Mouse (Mus musculus) hindbrain, postnatal 0 days (tissue): Measurements from ENCODE around the gene Gbf1. TPM values are rescaled to one million over a fixed set of nuclear protein-coding genes. Genes with fewer than 3 reads are reported as not detected.
"Not testable (repeated sequence)": the region's sequence is repeated elsewhere in the genome, so short reads cannot be mapped to it uniquely, and the experiment has no call there.

ENCODE experiments used
- ATAC-seq: fragments of 200-750 bp; cut with Nextera tagmentation; 2 replicates; pipeline ENCODE4 v1.8.0; 2017; ENCODE audit warnings: mild to moderate bottlenecking, moderate TSS enrichment, moderate library complexity
- DNase-seq: peaks from one replicate; pipeline ENCODE4 v3.0.0-alpha.2; 2015; ENCODE audit warnings: low spot score
- H3K27ac ChIP-seq: fragments of 300-500 bp; sonication (generic); 2 replicates; pipeline ENCODE4 v1.5.1; 2014; ENCODE audit warnings: mild to moderate bottlenecking
- H3K27me3 ChIP-seq: fragments of 300-500 bp; sonication (generic); 2 replicates; pipeline ENCODE4 v1.6.1; 2014; ENCODE audit warnings: low read length, mixed read lengths; ENCODE audit not compliant: insufficient read depth
- H3K36me3 ChIP-seq: fragments of 300-500 bp; sonication (generic); 2 replicates; pipeline ENCODE4 v1.6.1; 2014; ENCODE audit warnings: low read length, mixed read lengths; ENCODE audit not compliant: insufficient read depth
- H3K4me1 ChIP-seq: fragments of 300-500 bp; sonication (generic); 2 replicates; pipeline ENCODE4 v1.6.1; 2014; ENCODE audit warnings: antibody characterized with exemption, low read length, mixed read lengths; ENCODE audit not compliant: insufficient read depth
- H3K4me2 ChIP-seq: fragments of 300-500 bp; sonication (generic); 2 replicates; pipeline ENCODE4 v1.6.1; 2014; ENCODE audit warnings: low read depth, mild to moderate bottlenecking, low read length, moderate library complexity, mixed read lengths
- H3K4me3 ChIP-seq: fragments of 300-500 bp; sonication (generic); 2 replicates; pipeline ENCODE4 v1.5.1; 2014; ENCODE audit warnings: low read length
- H3K9ac ChIP-seq: fragments of 300-500 bp; sonication (generic); replicated peaks from 2 replicates; pipeline ENCODE4 v1.6.1; 2014; ENCODE audit warnings: mild to moderate bottlenecking, low read length, moderate library complexity, mixed read lengths
- H3K9me3 ChIP-seq: fragments of 300-500 bp; sonication (generic); 2 replicates; pipeline ENCODE4 v1.6.1; 2016; ENCODE audit warnings: low read length, mixed read lengths
- CTCF ChIP-seq: IDR thresholded peaks from 2 replicates; pipeline ENCODE4 v1.5.1; 2016; ENCODE audit warnings: antibody characterized with exemption, control low read depth, low read depth
- WGBS: fragments of 180-500 bp; shearing (Covaris S2); extraction: QIAGEN DNeasy Blood & Tissue Kit; methylation state at CpG from one replicate; pipeline ENCODE4 v1.1.7; 2014; 5-methylcytosine and 5-hydroxymethylcytosine counted together
- polyA plus RNA-seq: library from polyadenylated mRNA; unstranded; fragments of >200 nt; fragmentation: Nextera tagmentation; extraction: Ambion mirVana; gene quantifications from 2 replicates; pipeline ENCODE4 v1.2.1, GENCODE M21; 2015
- total RNA-seq: library from RNA; depleted of rRNA; stranded (reverse); fragments of >200 nt; gene quantifications from 2 replicates; pipeline ENCODE4 v1.2.3, GENCODE M21; 2014

Gbf1 gene
- total and polyA plus RNA-seq, 2 experiments from 2014 or later, result 52.0 to 63.7 TPM

DNA sequence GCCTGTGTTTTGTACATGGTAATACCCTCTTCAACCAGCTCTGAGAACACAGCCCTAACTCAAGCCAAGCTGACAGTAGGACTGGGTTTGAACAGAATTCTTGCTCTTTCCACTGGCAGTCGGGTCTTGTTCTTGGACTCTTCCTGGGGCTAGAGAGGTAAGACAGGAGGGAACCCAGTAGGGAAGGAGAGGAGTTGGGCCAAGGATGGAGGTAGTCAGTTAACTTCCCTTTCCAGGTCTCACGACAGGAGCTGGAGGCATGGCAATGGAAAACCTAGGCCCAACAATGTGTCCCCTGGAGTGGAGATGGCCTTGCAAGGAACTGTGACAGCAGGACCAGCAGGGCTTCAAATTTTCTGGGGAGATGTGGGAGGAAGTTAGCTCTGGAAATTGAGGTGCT is 12.0 kb upstream of the Gbf1 start:
- Histone ChIP-seq H3K27me3 (peaks cover 25% of the 10 kb centered on the region), H3K9me3 (no peaks in the 10 kb centered on the region), H3K4me2 (no peak overlapping the region), H3K4me3 (no peak overlapping the region), H3K9ac (no peak overlapping the region), H3K4me1 (peaks cover 14% of the 10 kb centered on the region; the same call in 1 of the 2 replicates), H3K36me3 (no peaks in the 10 kb centered on the region), H3K27ac (no peak overlapping the region)
- TF ChIP-seq CTCF, result no peak
- DNase-seq (no peak), ATAC-seq (no peak)
- 47% methylated on average over 2 of the region's 2 CpGs for WGBS

DNA sequence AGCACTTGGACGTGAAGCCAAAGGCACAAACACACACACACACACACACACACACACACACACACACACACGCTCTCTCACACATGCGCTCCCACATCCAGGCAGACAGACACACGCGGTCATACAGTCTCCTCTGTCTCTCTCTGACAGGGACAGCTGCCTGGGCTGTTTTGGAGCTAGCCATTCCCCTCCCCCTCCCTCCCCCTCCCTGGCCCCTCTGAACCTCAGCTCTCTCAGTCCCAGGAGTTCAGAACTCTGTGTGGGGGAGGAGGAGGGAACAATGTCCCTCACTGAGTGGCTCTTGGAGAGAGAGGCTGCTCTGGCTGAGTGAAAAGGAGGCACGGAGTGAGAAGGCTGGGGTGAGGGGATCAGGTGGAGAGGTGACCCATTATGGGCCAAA is 11.2 kb upstream of the Gbf1 start:
- ATAC-seq (peak; percentile 18; the same call in 1 of the 2 replicates), DNase-seq (no peak)
- Histone ChIP-seq H3K4me1 (peaks cover 10% of the 10 kb centered on the region; the same call in 1 of the 2 replicates), H3K4me3 (no peak overlapping the region), H3K4me2 (no peak overlapping the region), H3K27me3 (peaks cover 30% of the 10 kb centered on the region), H3K9ac (no peak overlapping the region), H3K36me3 (no peaks in the 10 kb centered on the region), H3K27ac (no peak overlapping the region), H3K9me3 (no peaks in the 10 kb centered on the region)
- 13% methylated on average over 6 of the region's 6 CpGs for WGBS
- TF ChIP-seq CTCF, result no peak

DNA sequence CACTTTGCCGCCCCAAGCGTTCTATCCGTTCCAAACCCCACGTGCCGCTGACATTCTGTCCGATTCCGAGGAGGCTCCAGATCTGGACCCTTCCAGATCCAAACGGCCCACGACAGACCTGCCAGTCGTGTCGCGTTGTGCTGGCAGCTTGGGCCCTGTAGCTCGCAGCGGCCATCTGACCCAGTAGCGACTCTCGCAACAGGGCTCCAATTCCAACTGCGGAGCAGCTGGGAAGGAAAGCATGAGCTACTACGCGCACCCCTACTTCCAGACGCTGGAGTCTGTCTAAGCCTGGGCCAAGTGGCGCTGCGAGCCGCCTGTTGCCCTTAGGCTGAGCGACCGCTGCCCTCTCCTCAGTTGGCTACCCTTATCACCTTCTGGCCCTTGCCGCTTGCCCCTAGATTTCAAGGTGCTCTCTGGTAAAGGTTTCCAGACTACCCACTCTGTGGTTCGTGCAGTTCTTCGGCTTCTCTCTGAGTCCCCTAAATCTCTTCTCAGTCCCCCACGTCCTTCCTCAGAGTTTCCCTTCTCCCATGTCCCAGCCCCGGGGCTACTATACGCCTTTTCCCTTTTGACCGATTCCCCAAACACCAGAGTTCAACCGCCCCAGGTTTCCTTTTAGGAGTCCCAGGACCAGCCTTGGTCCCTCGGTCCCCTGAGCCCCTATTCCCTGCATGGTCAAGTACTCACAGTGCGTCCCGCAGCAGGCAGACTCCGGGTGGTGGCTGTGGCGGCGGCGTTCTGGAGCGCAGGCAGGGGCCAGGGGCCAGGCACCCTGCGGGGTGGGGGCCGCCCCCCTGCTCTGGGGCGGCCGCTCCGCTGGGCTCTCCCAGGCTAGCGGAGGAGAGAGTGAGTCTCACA is 4.6 kb upstream of the Gbf1 start, which contains the start of gene Pitx3:
TSS of gene Pitx3 (minus strand) at position 816 of the 861 bp plus-strand sequence.
- ATAC-seq (no peak), DNase-seq (peak; percentile 22)
- Histone ChIP-seq H3K36me3 (no peaks in the 10 kb centered on the region), H3K9me3 (no peaks in the 10 kb centered on the region), H3K27me3 (peaks cover 38% of the 10 kb centered on the region), H3K4me1 (peaks cover 14% of the 10 kb centered on the region), H3K4me3 (peak within 1 kb of the TSS; percentile 41), H3K9ac (no peak within 1 kb of the TSS; the same call in 1 of the 2 replicates), H3K27ac (no peak within 1 kb of the TSS), H3K4me2 (peak within 1 kb of the TSS; percentile 75)
- 1% methylated on average over 41 of the region's 47 CpGs for WGBS
- no peak for TF ChIP-seq CTCF

DNA sequence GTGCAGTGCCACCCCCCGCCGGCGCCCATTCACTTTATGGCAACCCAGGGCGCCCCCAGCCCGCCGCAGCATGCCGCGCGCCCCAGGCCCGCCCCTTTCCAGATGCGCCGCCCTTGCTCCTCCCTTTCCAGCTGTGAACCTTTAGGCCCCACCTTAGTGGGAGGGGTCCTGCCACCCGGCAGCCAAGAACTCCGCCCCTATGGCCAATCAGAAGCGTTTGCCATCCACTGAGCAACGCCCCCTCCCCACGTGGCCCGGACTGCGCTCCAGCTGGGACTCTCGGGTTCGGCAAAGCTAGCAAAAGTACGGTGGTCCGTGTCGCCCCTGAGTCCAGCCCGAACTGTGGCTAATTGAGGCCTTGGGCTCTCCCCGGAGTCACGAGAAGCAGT is 3.9 kb upstream of the Gbf1 start:
- ATAC-seq, result peak; percentile 54; the same call in 1 of the 2 replicates

DNA sequence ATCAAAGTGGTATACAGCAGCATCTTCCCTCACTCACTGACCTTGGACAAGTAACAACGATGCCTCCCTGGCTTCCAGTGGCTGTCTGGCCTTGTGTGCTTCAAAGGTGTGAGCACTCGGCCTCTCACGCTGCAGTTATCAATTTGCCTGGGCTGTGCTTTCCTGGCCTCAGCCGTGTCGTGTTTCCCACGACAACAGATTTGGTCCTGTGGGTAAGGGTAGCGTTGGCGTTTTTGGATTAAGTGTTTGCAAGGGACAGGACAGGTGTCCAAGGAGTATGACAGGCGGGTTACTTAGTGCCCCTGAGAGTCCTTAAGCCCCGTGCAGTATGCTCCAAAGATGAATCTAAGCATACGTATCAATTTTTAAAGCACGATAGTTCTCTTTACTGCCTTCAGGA is 3.2 kb upstream of the Gbf1 start:
- Histone ChIP-seq H3K36me3 (no peaks in the 10 kb centered on the region), H3K9me3 (no peaks in the 10 kb centered on the region), H3K4me1 (peaks cover 25% of the 10 kb centered on the region), H3K4me2 (peak overlapping the region; percentile 75), H3K9ac (no peak overlapping the region), H3K27me3 (peaks cover 35% of the 10 kb centered on the region), H3K4me3 (peak overlapping the region; percentile 41), H3K27ac (no peak overlapping the region)
- DNase-seq (no peak), ATAC-seq (no peak)
- TF ChIP-seq CTCF, result no peak
- 30% methylated on average over 12 of the region's 12 CpGs for WGBS

More for the DNA sequence above, 3.9 kb upstream of the Gbf1 start:
- Histone ChIP-seq H3K4me1 (peaks cover 18% of the 10 kb centered on the region), H3K27ac (no peak overlapping the region), H3K36me3 (no peaks in the 10 kb centered on the region), H3K4me3 (peak overlapping the region; percentile 41), H3K27me3 (peaks cover 35% of the 10 kb centered on the region), H3K9ac (no peak overlapping the region; the same call in 1 of the 2 replicates), H3K4me2 (peak overlapping the region; percentile 75), H3K9me3 (no peaks in the 10 kb centered on the region)
- TF ChIP-seq CTCF, result no peak
- WGBS, result under 1% methylated on average over 26 of the region's 27 CpGs
- peak; percentile 83 for DNase-seq

DNA sequence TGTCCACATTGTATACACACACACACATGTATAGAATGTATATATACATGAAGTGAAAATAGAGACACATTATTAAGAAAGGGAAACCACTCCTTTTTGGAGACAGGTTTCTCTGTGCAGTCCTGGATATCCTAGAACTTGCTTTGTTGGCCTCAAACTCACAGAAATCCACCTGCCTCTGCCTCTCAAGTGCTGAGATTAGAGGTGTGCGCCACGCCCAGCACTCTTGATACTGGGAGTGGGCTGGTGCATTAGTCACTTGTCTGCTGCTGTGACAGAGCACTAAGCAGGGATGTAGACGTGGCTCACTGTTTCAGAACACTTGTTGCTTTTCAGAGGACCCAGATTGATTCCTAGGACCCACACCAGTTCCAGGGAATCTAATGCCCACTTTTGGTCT is 13.6 kb downstream of the Gbf1 start:
- no peaks in the 10 kb centered on the region for H3K9me3 ChIP-seq
- peaks cover 16% of the 10 kb centered on the region for H3K36me3 ChIP-seq
- no peak overlapping the region for H3K4me2 ChIP-seq
- WGBS, result 98% methylated on average over 3 of the region's 3 CpGs
- TF ChIP-seq CTCF, result no peak
- H3K27me3 ChIP-seq, result no peaks in the 10 kb centered on the region
- no peak overlapping the region for H3K9ac ChIP-seq
- no peak for ATAC-seq
- H3K4me3 ChIP-seq, result no peak overlapping the region
- DNase-seq, result no peak
- no peaks in the 10 kb centered on the region for H3K4me1 ChIP-seq
- H3K27ac ChIP-seq, result no peak overlapping the region

DNA sequence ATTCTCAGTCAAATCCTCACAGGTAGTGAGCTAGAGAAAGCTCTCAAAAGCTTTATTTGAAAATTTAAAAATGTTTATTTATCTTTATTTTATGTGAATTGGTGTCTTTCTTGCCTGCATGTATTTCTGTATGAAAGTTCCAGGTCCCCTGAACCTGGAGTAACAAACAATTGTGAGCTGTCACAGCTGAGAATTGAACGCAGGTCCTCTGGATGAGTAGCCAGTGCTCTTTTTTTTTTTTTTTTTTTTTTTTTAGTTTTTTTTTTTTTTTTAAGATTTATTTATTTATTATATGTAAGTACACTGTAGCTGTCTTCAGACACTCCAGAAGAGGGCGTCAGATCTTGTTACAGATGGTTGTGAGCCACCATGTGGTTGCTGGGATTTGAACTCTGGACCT is 14.9 kb downstream of the Gbf1 start:
- H3K4me2 ChIP-seq, H3K27me3 ChIP-seq, H3K9me3 ChIP-seq, H3K27ac ChIP-seq, H3K4me3 ChIP-seq, H3K4me1 ChIP-seq, ATAC-seq, H3K9ac ChIP-seq, DNase-seq: not testable (repeated sequence)
- H3K36me3 ChIP-seq, result peaks cover 21% of the 10 kb centered on the region
- 80% methylated on average over 2 of the region's 2 CpGs for WGBS
